Mouse (Mus musculus) left cerebral cortex, adult 2 months (tissue): ENCODE results near the gene Sbk2. TPM values are rescaled to one million over a fixed set of nuclear protein-coding genes. Genes with fewer than 3 reads are reported as not detected.
A peak's percentile ranks its signal among the peaks of the same experiment; 100 is the strongest.

Experiments
- DNase-seq, 2 experiments: peaks; one replicate each; pipeline ENCODE4 v3.0.0; 2021 to 2022; ENCODE audit warnings: low spot score in 2 of 2, mixed read lengths in 1 of 2; ENCODE audit errors: extremely low spot score in 1 of 2
- H3K27ac ChIP-seq: fragments of 200-600 bp; 2 replicates; pipeline ENCODE4 v1.8.1; 2022
- H3K4me3 ChIP-seq: fragments of 200-600 bp; 2 replicates; pipeline ENCODE4 v1.8.1; 2022
- CTCF ChIP-seq: fragments of 200-600 bp; IDR thresholded peaks from 2 replicates; pipeline ENCODE4 v1.8.1; 2022; ENCODE audit warnings: antibody characterized with exemption, mild to moderate bottlenecking, moderate library complexity
- intact Hi-C: fragments of 180-260 bp; cut with DNase I; formaldehyde crosslinking; loops from one replicate; pipeline ENCODE4 v1.15.1; 2025
- total RNA-seq, 2 experiments: library from RNA; stranded (reverse); gene quantifications; 2 replicates each; pipeline ENCODE4 v1.2.3; 2021

Gene Sbk2
- total RNA-seq, 2 experiments from 2014 or later, result 0.91 TPM; not detected in 1

DNA sequence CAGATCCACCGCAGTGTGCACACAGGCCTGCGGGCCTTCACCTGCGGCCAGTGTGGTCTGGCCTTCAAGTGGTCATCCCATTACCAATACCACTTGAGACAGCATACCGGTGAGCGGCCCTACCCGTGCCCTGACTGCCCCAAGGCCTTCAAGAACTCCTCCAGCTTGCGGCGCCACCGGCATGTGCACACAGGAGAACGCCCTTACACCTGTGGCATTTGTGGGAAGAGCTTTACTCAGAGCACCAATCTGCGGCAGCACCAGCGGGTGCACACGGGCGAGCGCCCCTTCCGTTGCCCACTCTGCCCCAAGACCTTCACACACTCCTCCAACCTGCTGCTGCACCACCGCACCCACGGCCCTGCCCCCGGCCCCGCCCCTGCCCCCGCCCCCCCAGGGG, 45.1 kb downstream of the Sbk2 start:
- H3K4me3 ChIP-seq, result no peak overlapping the region
- H3K27ac ChIP-seq, result no peak overlapping the region
- intact Hi-C loops, result loop anchor here (5.0 kb wide), 1 partner anchor 107 kb away; the partner anchor contains the start of gene Ube2s
- DNase-seq, result no peak
- TF ChIP-seq CTCF, result no peak

- no peak for TF ChIP-seq CTCF
- Histone ChIP-seq H3K4me3 (no peak overlapping the region), H3K27ac (no peak overlapping the region)
- DNase-seq, result no peak
- intact Hi-C loops, result loop anchor here (5.0 kb wide), 1 partner anchor 106 kb away; the partner anchor contains the start of gene Ube2s
Observed at GRCm38 (mm10) chr7:4918681-4919080, 45.5 kb downstream of the Sbk2 start.

- Histone ChIP-seq H3K27ac (no peak overlapping the region), H3K4me3 (no peak overlapping the region)
- no peak for DNase-seq
- intact Hi-C loops, result loop anchor here (5.0 kb wide), 1 partner anchor 105 kb away; the partner anchor contains the start of gene Ube2s
- TF ChIP-seq CTCF, result no peak
Observed at GRCm38 (mm10) chr7:4917494-4917893, 46.7 kb downstream of the Sbk2 start.

GRCm38 (mm10) chr7:4915669-4916416, 48.4 kb downstream of the Sbk2 start:
- no peak for DNase-seq
- intact Hi-C loops, result loop anchor here (2.0 to 5.0 kb wide), 3 partner anchors 49 to 104 kb away; partner anchors contain the start of genes Shisa7 and Ube2s
- Histone ChIP-seq H3K27ac (peak overlapping the region; percentile 99), H3K4me3 (peak overlapping the region; percentile 69)
- no peak for TF ChIP-seq CTCF

GRCm38 (mm10) chr7:4915007-4915665, 49.1 kb downstream of the Sbk2 start, which contains the start of gene Zfp628:
TSS of gene Zfp628 (plus strand) at chr7:4915217.
- intact Hi-C loops, result loop anchor here (2.0 to 5.0 kb wide), 3 partner anchors 48 to 103 kb away; partner anchors contain the start of genes Shisa7 and Ube2s
- peak within 1 kb of the TSS; percentile 69 for H3K4me3 ChIP-seq
- DNase-seq, result peak; percentile 95
- no peak for TF ChIP-seq CTCF
- H3K27ac ChIP-seq, result peak within 1 kb of the TSS; percentile 99

DNA sequence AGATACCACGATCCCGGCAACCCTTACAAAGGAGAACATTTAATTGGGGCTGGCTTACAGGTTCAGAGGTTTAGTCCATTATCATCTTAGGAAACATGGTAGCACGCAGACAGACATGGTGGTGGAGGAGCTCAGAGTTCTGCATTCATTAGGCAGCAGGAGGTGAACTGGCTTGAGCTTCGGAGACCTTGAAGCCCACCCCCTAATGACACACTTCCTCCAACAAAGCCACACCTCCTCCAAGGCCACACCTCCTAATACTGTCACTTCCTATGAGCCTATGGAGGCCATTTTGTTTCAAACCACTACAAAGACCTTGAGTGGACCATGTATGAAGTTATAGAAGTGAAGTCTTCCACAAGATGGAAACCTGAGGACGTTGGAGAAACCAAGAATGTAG, 52.0 kb downstream of the Sbk2 start:
- intact Hi-C loops, result no loop called here
- DNase-seq, result no peak
- Histone ChIP-seq H3K27ac (no peak overlapping the region), H3K4me3 (no peak overlapping the region)
- no peak for TF ChIP-seq CTCF

DNA sequence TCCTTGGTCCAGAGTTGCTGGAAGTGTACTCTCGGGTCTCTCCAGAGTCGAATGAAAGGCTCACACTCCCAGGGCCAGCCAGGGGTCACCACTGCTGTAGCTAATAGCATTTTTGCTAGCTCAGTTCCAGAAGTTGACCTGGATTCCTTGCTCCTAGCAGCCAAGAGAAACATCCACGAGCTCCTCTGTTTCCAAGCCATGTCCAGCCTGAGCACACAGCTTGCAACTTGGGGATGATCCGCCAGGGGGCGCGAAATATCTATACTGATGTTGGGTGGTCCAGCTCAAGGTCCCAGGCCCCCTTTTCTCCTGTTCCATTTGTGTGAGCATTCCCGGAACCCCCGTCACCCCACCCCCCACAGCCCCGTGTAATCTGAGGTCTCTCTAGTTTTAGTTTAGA, 52.6 kb downstream of the Sbk2 start:
- peak; percentile 66 for TF ChIP-seq CTCF
- peak; percentile 54 to 55 for DNase-seq
- intact Hi-C loops, result loop anchor here (1.0 kb wide), 1 partner anchor 29 kb away; no protein-coding TSS in a partner anchor
- Histone ChIP-seq H3K4me3 (no peak overlapping the region), H3K27ac (no peak overlapping the region)

DNA sequence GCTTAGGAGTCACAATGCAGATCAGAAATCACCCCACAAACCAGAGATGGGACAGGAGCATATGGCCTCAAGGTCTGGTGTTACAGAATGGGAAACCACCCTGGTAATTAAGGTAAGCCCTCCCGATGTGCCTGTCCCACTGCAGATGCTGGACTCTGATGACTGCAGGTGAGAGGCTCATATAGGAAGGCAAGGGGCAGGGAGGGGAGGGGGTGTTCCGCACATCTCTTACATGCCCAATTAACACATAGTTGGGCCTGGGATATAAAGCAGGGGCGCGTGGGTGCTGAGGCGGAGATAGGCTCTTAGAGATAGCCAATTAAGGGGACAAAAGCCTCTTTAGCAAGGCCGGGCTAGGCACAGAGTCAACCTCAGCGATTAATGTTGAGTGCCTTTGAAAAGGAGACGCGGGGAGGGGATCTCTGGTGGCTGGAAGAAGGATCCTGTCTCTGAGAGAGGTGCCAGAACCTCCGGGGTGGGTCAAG, 57.7 kb downstream of the Sbk2 start, which contains the start of gene Gm36210:
Gm36210 (minus strand) TSS at position 51 of the 485 bp plus-strand sequence.
- no peak for DNase-seq
- intact Hi-C loops, result no loop called here
- H3K27ac ChIP-seq, result no peak within 1 kb of the TSS
- H3K4me3 ChIP-seq, result no peak within 1 kb of the TSS
- TF ChIP-seq CTCF, result no peak

DNA sequence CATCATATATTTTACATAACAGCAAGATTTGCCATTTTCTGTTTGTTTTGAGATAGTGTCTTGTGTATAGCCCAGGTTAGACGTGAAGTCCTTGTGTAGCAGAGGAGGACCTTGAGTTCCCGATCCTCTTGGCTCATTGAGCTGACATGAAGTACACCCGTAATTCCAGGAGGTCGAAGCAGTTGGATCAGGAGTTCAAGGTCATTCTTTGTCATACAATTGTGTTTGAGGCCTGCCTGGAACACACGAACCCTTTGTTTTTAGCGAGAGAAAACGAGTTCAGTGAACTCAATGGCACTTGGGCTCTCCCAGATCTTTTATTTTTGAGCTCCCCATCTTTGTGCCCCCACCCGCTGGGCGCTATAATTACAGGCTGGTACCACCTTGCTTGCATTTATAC, 61.8 kb downstream of the Sbk2 start:
- DNase-seq, result no peak
- TF ChIP-seq CTCF, result no peak
- intact Hi-C loops, result no loop called here
- no peak overlapping the region for H3K27ac ChIP-seq
- no peak overlapping the region for H3K4me3 ChIP-seq

DNA sequence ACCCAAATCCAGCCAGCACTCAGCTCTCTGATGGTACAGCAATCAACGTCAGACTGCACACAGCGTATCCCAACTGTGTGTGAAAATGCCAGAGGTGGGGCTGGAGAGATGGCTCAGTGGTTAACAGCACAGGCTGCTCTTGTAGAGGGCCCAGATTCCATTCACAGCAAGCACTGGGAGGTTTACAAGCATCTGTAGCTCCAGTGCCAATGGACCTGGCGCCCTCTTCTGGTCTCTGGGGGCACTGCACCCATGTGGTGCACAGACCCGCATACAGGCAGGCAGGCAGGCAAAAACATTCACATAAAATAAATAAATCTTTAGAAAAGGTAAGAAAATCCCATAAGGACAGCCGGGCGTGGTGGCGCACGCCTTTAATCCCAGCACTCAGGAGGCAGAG, 63.0 kb downstream of the Sbk2 start:
- no peak overlapping the region for H3K27ac ChIP-seq
- no peak overlapping the region for H3K4me3 ChIP-seq
- TF ChIP-seq CTCF, result peak; percentile 37
- DNase-seq, result no peak
- intact Hi-C loops, result no loop called here

DNA sequence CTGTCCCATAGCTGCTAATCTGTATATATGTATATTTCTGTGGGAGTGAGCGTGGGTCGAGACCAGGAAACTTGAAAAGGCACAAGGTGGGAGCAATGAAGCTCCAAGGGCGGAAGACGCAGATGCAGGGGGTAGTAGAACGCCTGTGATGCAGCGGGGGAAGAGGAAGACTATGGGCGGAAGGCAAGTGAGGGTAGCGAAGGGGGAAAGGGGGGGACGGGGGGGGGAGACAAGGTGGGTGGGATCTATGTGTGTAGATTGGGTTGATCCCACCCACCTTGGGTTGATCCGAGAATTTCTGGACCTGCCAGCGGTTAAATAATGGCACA, 63.7 kb downstream of the Sbk2 start:
- no peak for DNase-seq
- no peak for TF ChIP-seq CTCF

More for the DNA sequence above, 63.7 kb downstream of the Sbk2 start:
- intact Hi-C loops, result no loop called here
- H3K4me3 ChIP-seq, result no peak overlapping the region; the same call in 1 of the 2 replicates
- H3K27ac ChIP-seq, result no peak overlapping the region
